Mouse (Mus musculus) spleen, adult 2 months (tissue): ENCODE data around the gene Ndufc2.

ENCODE experiments used
- CTCF ChIP-seq: fragments of 200-500 bp; IDR thresholded peaks from 2 replicates; pipeline ENCODE4 v1.5.1; 2011; ENCODE audit warnings: mild to moderate bottlenecking, inconsistent platforms; ENCODE audit not compliant: insufficient read depth, insufficient read length, insufficient replicate concordance; ENCODE audit errors: extremely low read depth
- POLR2A ChIP-seq: fragments of 200-500 bp; IDR thresholded peaks from 2 replicates; pipeline ENCODE4 v1.6.1; 2011; ENCODE audit warnings: low read depth, low read length, inconsistent platforms

DNA sequence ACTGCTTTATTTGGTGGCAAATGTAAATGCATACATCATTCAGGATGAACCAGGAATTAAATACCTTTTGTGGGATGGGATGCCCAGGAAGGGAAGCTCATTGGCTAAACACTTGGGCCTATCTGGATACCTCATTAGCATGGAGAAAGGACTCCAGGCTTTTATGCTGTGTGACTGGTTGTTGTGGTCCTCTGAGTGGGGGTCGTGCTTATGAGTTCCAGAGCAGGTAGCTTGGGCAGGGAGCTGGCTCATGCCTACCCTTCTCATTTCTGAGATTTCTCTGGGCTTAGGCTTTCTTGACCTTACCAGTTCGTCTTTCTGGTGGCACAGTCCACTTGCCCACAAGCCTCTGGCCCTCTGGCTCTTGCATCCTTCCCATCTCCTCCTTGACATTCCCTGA, 5.4 kb upstream of the Ndufc2 start:
- no peak for TF ChIP-seq CTCF
- no peak for TF ChIP-seq POLR2A
